ENCODE assay signal across 9 mouse cellular contexts in genomic region chr5:136045408-136045807, GRCm38 (mm10). TPM values are rescaled to one million over a fixed set of nuclear protein-coding genes. Genes with fewer than 3 reads are reported as not detected.
DNase-seq lines count a peak whose midpoint lies in the region; ATAC-seq lines count a peak whose summit lies in the region.
"Had no signal": no experiment of that assay in that cellular context is flagged by ENCODE, and none has a peak within 500 bp of the region (broad histone marks: within the 10 kb centered on the region; RNA-seq: fewer than 3 reads in every experiment).

No protein-coding gene starts in this region.

- no peaks in the 10 kb centered on the region for H3K27me3 ChIP-seq in midbrain, embryonic 14.5 days (ENCODE audit: control insufficient read depth, insufficient read depth, low read length)
- no peaks in the 10 kb centered on the region for H3K27me3 ChIP-seq in midbrain, embryonic 15.5 days (replicated peaks)
- H3K27me3 ChIP-seq in intestine, embryonic 16.5 days (replicated peaks; ENCODE audit: control insufficient read depth, insufficient read depth, low read length) = no peaks in the 10 kb centered on the region
- no peaks in the 10 kb centered on the region for H3K27me3 ChIP-seq in hindbrain, embryonic 14.5 days (ENCODE audit: control insufficient read depth, insufficient read depth, low read length)
- H3K27me3 ChIP-seq: heart, embryonic 13.5 days had no signal

- H3K4me2 ChIP-seq in midbrain, embryonic 14.5 days (ENCODE audit: low read length) = no peak overlapping the region
- H3K4me2 ChIP-seq in midbrain, embryonic 15.5 days = no peak overlapping the region
- H3K4me2 ChIP-seq in intestine, embryonic 16.5 days (ENCODE audit: low read depth, low read length) = no peak overlapping the region
- no peak overlapping the region for H3K4me2 ChIP-seq in hindbrain, embryonic 14.5 days (replicated peaks)
- H3K4me2 ChIP-seq: heart, embryonic 13.5 days had no signal

- DNase-seq in cerebellum, postnatal 10 days = peak; percentile 35 to 45
- DNase-seq in midbrain, embryonic 14.5 days = peak; percentile 6
- peak; percentile 47 for DNase-seq in induced T-regulatory cell, adult 2 months (ENCODE audit: low read depth)
- DNase-seq in thymus, postnatal 14 days = peak; percentile 55
- no peak for DNase-seq in hindbrain, embryonic 14.5 days (ENCODE audit: low spot score)

- no peak overlapping the region for H3K4me3 ChIP-seq in midbrain, embryonic 14.5 days (replicated peaks; ENCODE audit: low read depth, low read length)
- no peak overlapping the region for H3K4me3 ChIP-seq in midbrain, embryonic 15.5 days
- H3K4me3 ChIP-seq in intestine, embryonic 16.5 days (ENCODE audit: low read length) = no peak overlapping the region
- H3K4me3 ChIP-seq in hindbrain, embryonic 14.5 days (replicated peaks; ENCODE audit: low read length) = no peak overlapping the region
- H3K4me3 ChIP-seq: heart, embryonic 13.5 days had no signal

- no peak overlapping the region for H3K27ac ChIP-seq in midbrain, embryonic 14.5 days (replicated peaks; ENCODE audit: low read depth, low read length)
- no peak overlapping the region for H3K27ac ChIP-seq in midbrain, embryonic 15.5 days
- no peak overlapping the region for H3K27ac ChIP-seq in intestine, embryonic 16.5 days (ENCODE audit: low read length)
- H3K27ac ChIP-seq in hindbrain, embryonic 14.5 days = no peak overlapping the region
- H3K27ac ChIP-seq: heart, embryonic 13.5 days had no signal

- H3K9me3 ChIP-seq in midbrain, embryonic 14.5 days (ENCODE audit: control insufficient read depth, low read length) = no peaks in the 10 kb centered on the region
- no peaks in the 10 kb centered on the region for H3K9me3 ChIP-seq in midbrain, embryonic 15.5 days
- H3K9me3 ChIP-seq in intestine, embryonic 16.5 days (ENCODE audit: control insufficient read depth, low read length) = no peaks in the 10 kb centered on the region
- no peaks in the 10 kb centered on the region for H3K9me3 ChIP-seq in hindbrain, embryonic 14.5 days (ENCODE audit: control insufficient read depth, low read length)
- H3K9me3 ChIP-seq: heart, embryonic 13.5 days had no signal

- WGBS in midbrain, embryonic 14.5 days = 46% methylated on average over 9 of the region's 9 CpGs
- WGBS in midbrain, embryonic 15.5 days = 42% methylated on average over 9 of the region's 9 CpGs
- WGBS in intestine, embryonic 16.5 days = 46% methylated on average over 9 of the region's 9 CpGs
- WGBS in hindbrain, embryonic 14.5 days = 44% methylated on average over 9 of the region's 9 CpGs

- ATAC-seq in cerebellum, adult (ENCODE audit: insufficient number of reproducible peaks, low FRiP score, low TSS enrichment) = no peak
- no peak for ATAC-seq in midbrain, embryonic 14.5 days (ENCODE audit: low FRiP score, low TSS enrichment)
- ATAC-seq in midbrain, embryonic 15.5 days (replicated peaks) = no peak
- ATAC-seq in intestine, embryonic 16.5 days = no peak
- ATAC-seq in hindbrain, embryonic 14.5 days (ENCODE audit: low FRiP score) = no peak

- H3K36me3 ChIP-seq in midbrain, embryonic 14.5 days (ENCODE audit: control insufficient read depth, insufficient read depth, low read length) = no peaks in the 10 kb centered on the region
- H3K36me3 ChIP-seq in midbrain, embryonic 15.5 days (replicated peaks) = no peaks in the 10 kb centered on the region
- no peaks in the 10 kb centered on the region for H3K36me3 ChIP-seq in intestine, embryonic 16.5 days (ENCODE audit: control insufficient read depth, insufficient read depth, low read length)
- H3K36me3 ChIP-seq in hindbrain, embryonic 14.5 days (replicated peaks; ENCODE audit: control insufficient read depth, insufficient read depth) = no peaks in the 10 kb centered on the region
- H3K36me3 ChIP-seq: heart, embryonic 13.5 days had no signal

- H3K9ac ChIP-seq in midbrain, embryonic 14.5 days (replicated peaks; ENCODE audit: low read length) = no peak overlapping the region
- no peak overlapping the region for H3K9ac ChIP-seq in midbrain, embryonic 15.5 days
- H3K9ac ChIP-seq in intestine, embryonic 16.5 days (ENCODE audit: low read depth, low read length) = no peak overlapping the region
- no peak overlapping the region for H3K9ac ChIP-seq in hindbrain, embryonic 14.5 days
- H3K9ac ChIP-seq: heart, embryonic 13.5 days had no signal

- H3K4me1 ChIP-seq in midbrain, embryonic 14.5 days (ENCODE audit: control insufficient read depth, insufficient read depth, low read length) = no peaks in the 10 kb centered on the region
- no peaks in the 10 kb centered on the region for H3K4me1 ChIP-seq in midbrain, embryonic 15.5 days
- H3K4me1 ChIP-seq in intestine, embryonic 16.5 days (ENCODE audit: control insufficient read depth, insufficient read depth, low read length) = peaks cover 3% of the 10 kb centered on the region; the same call in 1 of the 2 replicates
- H3K4me1 ChIP-seq in hindbrain, embryonic 14.5 days (replicated peaks; ENCODE audit: control insufficient read depth, insufficient read depth, low read length) = no peaks in the 10 kb centered on the region
- H3K4me1 ChIP-seq: heart, embryonic 13.5 days had no signal

RNA-seq across cellular contexts. Expression of gene Upk3b, which starts 7.1 kb away (rescaled TPM):
- not detected in 2 replicates for polyA plus RNA-seq in midbrain, embryonic 14.5 days (2014; fragmentation: Nextera tagmentation; extraction: Ambion mirVana)
- polyA plus RNA-seq in midbrain, embryonic 15.5 days (2015; fragmentation: Nextera tagmentation; extraction: Ambion mirVana) = not detected in 2 replicates
- 44.4 and 47.8 TPM in 2 replicates for polyA plus RNA-seq in intestine, embryonic 16.5 days (2015; fragmentation: Nextera tagmentation; extraction: Ambion mirVana)
- polyA plus RNA-seq in hindbrain, embryonic 14.5 days (2014; fragmentation: Nextera tagmentation; extraction: Ambion mirVana) = not detected in 2 replicates

RNA-seq across cellular contexts. Expression of gene Upk3bl, which starts 8.9 kb away (rescaled TPM):
- polyA plus RNA-seq in midbrain, embryonic 14.5 days (2014; fragmentation: Nextera tagmentation; extraction: Ambion mirVana) = not detected in 2 replicates
- polyA plus RNA-seq in midbrain, embryonic 15.5 days (2015; fragmentation: Nextera tagmentation; extraction: Ambion mirVana) = not detected in 2 replicates
- polyA plus RNA-seq in intestine, embryonic 16.5 days (2015; fragmentation: Nextera tagmentation; extraction: Ambion mirVana) = 0.82 and 2.3 TPM in 2 replicates
- polyA plus RNA-seq in hindbrain, embryonic 14.5 days (2014; fragmentation: Nextera tagmentation; extraction: Ambion mirVana) = not detected in 2 replicates

RNA-seq across cellular contexts. Expression of gene Rasa4, which starts 38.3 kb away (rescaled TPM):
- polyA plus RNA-seq in midbrain, embryonic 14.5 days (2014; fragmentation: Nextera tagmentation; extraction: Ambion mirVana) = 16.9 and 17.1 TPM in 2 replicates
- 22.0 and 22.8 TPM in 2 replicates for polyA plus RNA-seq in midbrain, embryonic 15.5 days (2015; fragmentation: Nextera tagmentation; extraction: Ambion mirVana)
- polyA plus RNA-seq in intestine, embryonic 16.5 days (2015; fragmentation: Nextera tagmentation; extraction: Ambion mirVana) = 16.6 and 18.5 TPM in 2 replicates
- 13.6 and 15.0 TPM in 2 replicates for polyA plus RNA-seq in hindbrain, embryonic 14.5 days (2014; fragmentation: Nextera tagmentation; extraction: Ambion mirVana)

RNA-seq across cellular contexts. Expression of gene Dtx2, which starts 50.8 kb away (rescaled TPM):
- 23.0 and 24.0 TPM in 2 replicates for polyA plus RNA-seq in midbrain, embryonic 14.5 days (2014; fragmentation: Nextera tagmentation; extraction: Ambion mirVana)
- polyA plus RNA-seq in midbrain, embryonic 15.5 days (2015; fragmentation: Nextera tagmentation; extraction: Ambion mirVana) = 26.8 and 27.5 TPM in 2 replicates
- polyA plus RNA-seq in intestine, embryonic 16.5 days (2015; fragmentation: Nextera tagmentation; extraction: Ambion mirVana) = 20.6 and 21.6 TPM in 2 replicates
- polyA plus RNA-seq in hindbrain, embryonic 14.5 days (2014; fragmentation: Nextera tagmentation; extraction: Ambion mirVana) = 23.1 and 24.2 TPM in 2 replicates

Comparison
In these comparisons a context has a peak if more than half of its experiments do, and no peak if none do; other contexts are left out.
1. RNA of gene Upk3b, which starts 7.1 kb away (polyA plus RNA-seq): 44.4 to 47.8 TPM in intestine, embryonic 16.5 days; not detected in midbrain, embryonic 15.5 days, not detected in midbrain, embryonic 14.5 days and not detected in hindbrain, embryonic 14.5 days; every median in the first group is over 10 times any median in the second.